Comparison of ENCODE assay signal across 8 mouse cellular contexts in genomic region chr11:30885171-30885871, GRCm38 (mm10). TPM values are rescaled to one million over a fixed set of nuclear protein-coding genes. Genes with fewer than 3 reads are reported as not detected.
DNase-seq lines count a peak whose midpoint lies in the region; ATAC-seq and TF ChIP-seq lines count a peak whose summit lies in the region.

Gpr75 (plus strand) TSS chr11:30885358.
Asb3 (plus strand) TSS chr11:30885416.

- H3K9me3 ChIP-seq in embryonic facial prominence, embryonic 10.5 days: no peaks in the 10 kb centered on the region
- H3K9me3 ChIP-seq in hindbrain, postnatal 0 days (ENCODE audit: low read length): no peaks in the 10 kb centered on the region

- intact Hi-C loops in left cerebral cortex, adult 2 months (cut with DNase I): no loop called here

- peak within 1 kb of the TSS; percentile 83 for H3K4me2 ChIP-seq in hindbrain, postnatal 0 days (ENCODE audit: low read depth, low read length)

- H3K27me3 ChIP-seq in embryonic facial prominence, embryonic 10.5 days (replicated peaks; ENCODE audit: low read depth, poor library complexity, severe bottlenecking): 0 out of 2 replicates have a peak, but pooled peaks cover 4% of the 10 kb centered on the region
- no peaks in the 10 kb centered on the region for H3K27me3 ChIP-seq in hindbrain, postnatal 0 days (ENCODE audit: insufficient read depth, low read length)

- peaks cover 10% of the 10 kb centered on the region for H3K4me1 ChIP-seq in embryonic facial prominence, embryonic 10.5 days
- H3K4me1 ChIP-seq in hindbrain, postnatal 0 days (ENCODE audit: insufficient read depth, low read length): 0 out of 2 replicates have a peak, but pooled peaks cover 2% of the 10 kb centered on the region

- DNase-seq in adrenal gland, postnatal 4 days (ENCODE audit: low spot score in 2 of 2): peak; percentile 40 to 48
- peak; percentile 67 for DNase-seq in embryonic facial prominence, embryonic 10.5 days (ENCODE audit: low spot score)
- DNase-seq in gastrocnemius, postnatal 25 days: peak; percentile 30
- peak; percentile 73 for DNase-seq in hindbrain, postnatal 0 days (ENCODE audit: low spot score)
- DNase-seq in left cerebral cortex, adult 2 months (ENCODE audit: extremely low spot score in 1 of 2, low spot score in 2 of 2): peak; percentile 71 to 79
- DNase-seq in lung, postnatal 25 days (ENCODE audit: low spot score): peak; percentile 23
- peak; percentile 32 for DNase-seq in retina, postnatal 7 days (ENCODE audit: low read depth, low spot score)
- no peak for DNase-seq in T-cell, adult 2 months (ENCODE audit: low spot score)

- H3K9ac ChIP-seq in hindbrain, postnatal 0 days (replicated peaks; ENCODE audit: low read length): peak within 1 kb of the TSS; percentile 87

- peaks cover 9% of the 10 kb centered on the region for H3K36me3 ChIP-seq in embryonic facial prominence, embryonic 10.5 days (replicated peaks)
- H3K36me3 ChIP-seq in hindbrain, postnatal 0 days (ENCODE audit: insufficient read depth, low read length): no peaks in the 10 kb centered on the region

- ATAC-seq in hindbrain, postnatal 0 days: peak; percentile 95

- peak within 1 kb of the TSS; percentile 71; the same call in 1 of the 2 replicates for H3K27ac ChIP-seq in embryonic facial prominence, embryonic 10.5 days (replicated peaks)
- peak within 1 kb of the TSS; percentile 94 for H3K27ac ChIP-seq in hindbrain, postnatal 0 days
- H3K27ac ChIP-seq in left cerebral cortex, adult 2 months: peak within 1 kb of the TSS; percentile 97

- H3K4me3 ChIP-seq in embryonic facial prominence, embryonic 10.5 days: peak within 1 kb of the TSS; percentile 68
- peak within 1 kb of the TSS; percentile 66 for H3K4me3 ChIP-seq in hindbrain, postnatal 0 days (ENCODE audit: low read length)
- peak within 1 kb of the TSS; percentile 89 for H3K4me3 ChIP-seq in left cerebral cortex, adult 2 months

- WGBS in embryonic facial prominence, embryonic 10.5 days: 4% methylated on average over 41 of the region's 41 CpGs
- WGBS in hindbrain, postnatal 0 days: 2% methylated on average over 41 of the region's 41 CpGs

- 0 out of 2 replicates have a peak, but pooled peaks have one; percentile 14 for TF ChIP-seq CTCF in hindbrain, postnatal 0 days (IDR thresholded peaks at IDR 0.05; ENCODE audit: low read depth)
- no peak for TF ChIP-seq CTCF in left cerebral cortex, adult 2 months (IDR thresholded peaks at IDR 0.05)

RNA-seq across cellular contexts. Expression of gene Gpr75, which starts in this region (rescaled TPM):
- total RNA-seq in adrenal gland, postnatal 4 days (2021): 1 to 10 TPM; 1.1 to 1.2 TPM
- 0.51 and 0.53 TPM in 2 replicates for polyA plus RNA-seq in embryonic facial prominence, embryonic 10.5 days (2016; fragmentation: Nextera tagmentation; extraction: Ambion mirVana)
- total RNA-seq in gastrocnemius, postnatal 25 days (2021): under 1 TPM; 0.08 to 0.16 TPM
- 13.0 and 13.7 TPM in 2 replicates for total RNA-seq in hindbrain, postnatal 0 days (2014; rRNA removed)
- polyA plus RNA-seq in hindbrain, postnatal 0 days (2015; fragmentation: Nextera tagmentation; extraction: Ambion mirVana): 5.2 and 5.4 TPM in 2 replicates
- total RNA-seq in left cerebral cortex, adult 2 months (2021): 10 to 100 TPM; 10.5 to 12.2 TPM

RNA-seq across cellular contexts. Expression of gene Asb3, which starts in this region (rescaled TPM):
- total RNA-seq in adrenal gland, postnatal 4 days (2021): 10 to 100 TPM; 15.0 to 18.0 TPM
- polyA plus RNA-seq in embryonic facial prominence, embryonic 10.5 days (2016; fragmentation: Nextera tagmentation; extraction: Ambion mirVana): 28.0 and 31.1 TPM in 2 replicates
- total RNA-seq in gastrocnemius, postnatal 25 days (2021): 1 to 10 TPM; 6.1 to 6.9 TPM
- total RNA-seq in hindbrain, postnatal 0 days (2014; rRNA removed): 11.2 and 14.8 TPM in 2 replicates
- polyA plus RNA-seq in hindbrain, postnatal 0 days (2015; fragmentation: Nextera tagmentation; extraction: Ambion mirVana): 19.8 and 21.8 TPM in 2 replicates
- 10 to 100 TPM; 18.7 to 19.4 TPM for total RNA-seq in left cerebral cortex, adult 2 months (2021)
